Mouse (Mus musculus) MEL (cell line): ENCODE measurements at regions not wholly inside any gene's neighbourhood (a gene's known extent, or its start where the extent isn't known, plus 50 kb on each side); places are given as distances from the start of the nearest gene placed in this dataset.

ENCODE experiments used
- BHLHE40 ChIP-seq: IDR thresholded peaks from 2 replicates; pipeline ENCODE4 v1.6.1; 2012; ENCODE audit warnings: low read depth, mild to moderate bottlenecking, inconsistent platforms, low read length, improper control_type of control experiment, borderline replicate concordance
- POLR2A ChIP-seq, 2 experiments: IDR thresholded peaks; 2 replicates each; pipeline ENCODE4 v1.6.1; 2011 to 2012; ENCODE audit warnings: low read length in 2 of 2, mild to moderate bottlenecking in 2 of 2, control low read depth in 1 of 2, improper control_type of control experiment in 1 of 2, low read depth in 1 of 2, moderate library complexity in 1 of 2; ENCODE audit not compliant: control insufficient read depth in 1 of 2, insufficient read depth in 1 of 2, poor library complexity in 1 of 2
- ZC3H11A ChIP-seq: IDR thresholded peaks from 2 replicates; pipeline ENCODE4 v1.6.1; 2012; ENCODE audit warnings: low read depth, mild to moderate bottlenecking, inconsistent platforms, low read length, improper control_type of control experiment

GRCm38 (mm10) chr11:43313996-43314395, 112.1 kb downstream of the Pttg1 start:
- TF ChIP-seq POLR2A (IDR thresholded peaks at IDR 0.05; ENCODE audit: control insufficient read depth in 1 of 2, insufficient read depth in 1 of 2, low read depth in 1 of 2, low read length in 2 of 2, poor library complexity in 1 of 2) (no peak), ZC3H11A (no peak), BHLHE40 (no peak)
